Mouse (Mus musculus) midbrain, postnatal 0 days (tissue): ENCODE results near the gene Alms1. TPM values are rescaled to one million over a fixed set of nuclear protein-coding genes. Genes with fewer than 3 reads are reported as not detected.

Experiments used
- ATAC-seq: fragments of 200-750 bp; cut with Nextera tagmentation; 2 replicates; pipeline ENCODE4 v1.8.0; 2017; ENCODE audit warnings: moderate number of reproducible peaks, mild to moderate bottlenecking, moderate TSS enrichment, moderate library complexity; ENCODE audit not compliant: low FRiP score
- DNase-seq: peaks from one replicate; pipeline ENCODE4 v3.0.0-alpha.2; 2015; ENCODE audit warnings: low spot score
- H3K27ac ChIP-seq: fragments of 300-500 bp; sonication (generic); 2 replicates; pipeline ENCODE4 v1.5.1; 2014; ENCODE audit warnings: low read depth, mild to moderate bottlenecking, low read length, mixed read lengths
- H3K27me3 ChIP-seq: fragments of 300-500 bp; sonication (generic); 2 replicates; pipeline ENCODE4 v1.6.1; 2014; ENCODE audit warnings: low read length, control low read depth, mixed read lengths; ENCODE audit not compliant: insufficient read depth
- H3K36me3 ChIP-seq: fragments of 300-500 bp; sonication (generic); 2 replicates; pipeline ENCODE4 v1.6.1; 2014; ENCODE audit warnings: low read length, control low read depth, mixed read lengths; ENCODE audit not compliant: insufficient read depth
- H3K4me1 ChIP-seq: fragments of 300-500 bp; sonication (generic); 2 replicates; pipeline ENCODE4 v1.6.1; 2014; ENCODE audit warnings: mild to moderate bottlenecking, control low read depth, antibody characterized with exemption, low read length, mixed read lengths; ENCODE audit not compliant: insufficient read depth
- H3K4me2 ChIP-seq: fragments of 300-500 bp; sonication (generic); 2 replicates; pipeline ENCODE4 v1.6.1; 2014; ENCODE audit warnings: low read depth, mild to moderate bottlenecking, low read length, mixed read lengths; ENCODE audit not compliant: poor library complexity, severe bottlenecking
- H3K4me3 ChIP-seq: fragments of 300-500 bp; sonication (generic); 2 replicates; pipeline ENCODE4 v1.5.1; 2014; ENCODE audit warnings: low read depth, mild to moderate bottlenecking, low read length, moderate library complexity
- H3K9ac ChIP-seq: fragments of 300-500 bp; sonication (generic); replicated peaks from 2 replicates; pipeline ENCODE4 v1.6.1; 2014; ENCODE audit warnings: mild to moderate bottlenecking, low read length, moderate library complexity, mixed read lengths; ENCODE audit not compliant: poor library complexity, severe bottlenecking
- H3K9me3 ChIP-seq: fragments of 300-500 bp; sonication (generic); 2 replicates; pipeline ENCODE4 v1.6.1; 2016; ENCODE audit warnings: low read length, control low read depth
- CTCF ChIP-seq: IDR thresholded peaks from 2 replicates; pipeline ENCODE4 v1.5.1; 2016; ENCODE audit warnings: antibody characterized with exemption, mild to moderate bottlenecking
- WGBS: fragments of 180-500 bp; shearing (Covaris S2); extraction: QIAGEN DNeasy Blood & Tissue Kit; methylation state at CpG from one replicate; pipeline ENCODE4 v1.1.7; 2014; 5-methylcytosine and 5-hydroxymethylcytosine counted together
- polyA plus RNA-seq: library from polyadenylated mRNA; unstranded; fragments of >200 nt; fragmentation: Nextera tagmentation; extraction: Ambion mirVana; gene quantifications from 2 replicates; pipeline ENCODE4 v1.2.1, GENCODE M21; 2015
- total RNA-seq: library from RNA; depleted of rRNA; stranded (reverse); fragments of >200 nt; gene quantifications from 2 replicates; pipeline ENCODE4 v1.2.3, GENCODE M21; 2014

The Alms1 gene
- total and polyA plus RNA-seq, 2 experiments from 2014 or later: 2.5 to 15.3 TPM

DNA sequence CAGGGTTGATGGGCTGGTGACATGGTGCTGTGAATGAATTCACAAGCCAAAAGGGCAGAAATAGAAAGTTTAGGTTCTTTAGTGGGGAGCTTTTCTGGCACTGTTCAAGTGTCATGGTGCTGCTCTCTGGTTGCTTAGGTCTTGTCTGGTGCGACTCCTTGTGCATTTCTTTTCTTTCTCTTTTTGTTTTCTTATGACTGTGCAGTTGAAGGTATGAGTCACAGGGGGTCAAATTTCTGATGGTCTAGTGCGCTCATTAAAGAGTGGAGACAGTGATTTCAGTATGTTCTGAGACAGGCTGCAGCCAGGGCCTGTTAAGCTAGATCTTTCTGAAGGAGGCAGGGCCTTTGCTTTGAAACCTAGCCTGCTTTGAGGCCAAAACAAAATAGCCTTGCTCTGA lies 2.8 kb downstream of the Alms1 start:
- H3K27ac ChIP-seq: no peak overlapping the region
- H3K4me3 ChIP-seq: no peak overlapping the region
- no peaks in the 10 kb centered on the region for H3K36me3 ChIP-seq
- H3K4me1 ChIP-seq: peaks cover 2% of the 10 kb centered on the region; the same call in 1 of the 2 replicates
- H3K9ac ChIP-seq: no peak overlapping the region
- whole genome bisulfite sequencing: 86% methylated on average over 2 of the region's 2 CpGs
- H3K4me2 ChIP-seq: peak overlapping the region; percentile 62; the same call in 1 of the 2 replicates
- no peaks in the 10 kb centered on the region for H3K27me3 ChIP-seq
- no peak for TF ChIP-seq CTCF
- ATAC-seq: no peak
- DNase-seq: no peak
- no peaks in the 10 kb centered on the region for H3K9me3 ChIP-seq

DNA sequence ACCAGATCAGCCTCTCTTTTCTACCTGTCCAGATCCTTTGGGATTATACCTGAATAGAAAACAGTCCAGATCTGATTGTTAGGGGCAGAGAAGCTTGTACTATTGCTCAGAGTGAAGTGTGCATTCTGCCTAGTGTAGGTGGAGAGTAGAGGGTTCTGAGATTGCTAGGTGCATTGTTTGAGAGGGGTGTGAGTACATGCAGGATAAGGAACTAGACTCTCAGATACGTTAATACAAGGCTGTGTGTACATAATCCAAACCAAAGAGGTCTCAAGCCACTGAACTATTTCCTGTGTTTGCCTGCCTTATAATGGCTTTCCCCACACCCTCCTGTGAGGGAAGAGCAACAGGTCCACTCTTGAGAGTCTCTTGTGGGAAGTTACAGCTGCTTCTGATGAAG lies 12.0 kb downstream of the Alms1 start:
- no peaks in the 10 kb centered on the region for H3K36me3 ChIP-seq
- no peak overlapping the region for H3K4me2 ChIP-seq
- no peaks in the 10 kb centered on the region for H3K4me1 ChIP-seq
- no peak for TF ChIP-seq CTCF
- H3K9me3 ChIP-seq: no peaks in the 10 kb centered on the region
- ATAC-seq (no peak), DNase-seq (no peak)
- WGBS: 68% methylated on average over 1 of the region's 1 CpGs
- no peaks in the 10 kb centered on the region for H3K27me3 ChIP-seq
- no peak overlapping the region for H3K4me3 ChIP-seq
- no peak overlapping the region for H3K27ac ChIP-seq
- no peak overlapping the region for H3K9ac ChIP-seq

DNA sequence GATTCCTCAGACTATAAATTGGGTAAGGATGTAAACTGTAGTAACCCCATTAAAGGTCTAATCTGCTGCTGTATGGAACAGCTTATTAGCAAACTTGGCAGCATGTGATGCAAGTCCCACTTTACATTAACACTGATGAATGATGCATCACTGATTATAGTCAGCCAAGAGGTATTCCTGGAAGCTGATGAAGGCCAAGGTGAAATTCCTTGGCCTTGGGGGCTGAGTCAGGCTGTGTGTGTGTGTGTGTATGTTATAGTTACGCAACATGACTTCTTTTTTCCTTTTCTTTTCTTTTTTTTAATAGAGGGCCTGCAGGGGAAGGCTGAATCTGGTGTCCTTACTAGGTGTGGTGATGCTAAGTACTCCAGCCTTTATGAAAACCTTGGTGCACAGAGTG lies 23.2 kb downstream of the Alms1 start:
- H3K9ac ChIP-seq: no peak overlapping the region
- no peak overlapping the region for H3K4me3 ChIP-seq
- ATAC-seq (no peak), DNase-seq (no peak)
- no peak for TF ChIP-seq CTCF
- no peak overlapping the region for H3K4me2 ChIP-seq
- no peaks in the 10 kb centered on the region for H3K27me3 ChIP-seq
- WGBS: 95% methylated on average over 1 of the region's 1 CpGs
- H3K9me3 ChIP-seq: no peaks in the 10 kb centered on the region
- H3K36me3 ChIP-seq: peaks cover 18% of the 10 kb centered on the region
- no peaks in the 10 kb centered on the region for H3K4me1 ChIP-seq
- no peak overlapping the region for H3K27ac ChIP-seq

DNA sequence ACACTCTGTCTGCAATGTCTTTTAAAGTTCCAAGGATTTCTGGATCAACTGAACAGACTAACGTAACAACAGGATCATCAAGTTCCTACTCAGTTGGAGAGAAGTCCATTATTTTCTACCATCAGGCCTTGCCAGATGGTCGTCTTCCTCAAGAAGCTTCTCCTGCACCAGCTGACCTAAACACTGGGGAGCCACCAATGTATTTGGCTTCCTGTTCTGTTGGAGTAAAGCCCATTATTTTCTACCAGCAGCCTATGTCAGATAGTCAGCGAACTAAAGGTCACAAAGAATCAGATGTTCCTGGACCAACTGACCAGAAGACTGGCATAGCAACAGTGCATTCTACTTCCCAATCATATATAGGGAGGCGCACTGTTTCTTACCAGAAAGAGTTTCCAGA lies 33.5 kb downstream of the Alms1 start:
- no peak overlapping the region for H3K4me2 ChIP-seq
- no peaks in the 10 kb centered on the region for H3K9me3 ChIP-seq
- DNase-seq: no peak
- peaks cover 29% of the 10 kb centered on the region; the same call in 1 of the 2 replicates for H3K36me3 ChIP-seq
- H3K27me3 ChIP-seq: no peaks in the 10 kb centered on the region
- WGBS: 92% methylated on average over 4 of the region's 4 CpGs
- no peak for TF ChIP-seq CTCF
- no peak overlapping the region for H3K27ac ChIP-seq
- no peaks in the 10 kb centered on the region for H3K4me1 ChIP-seq
- no peak for ATAC-seq
- H3K4me3 ChIP-seq: no peak overlapping the region
- no peak overlapping the region for H3K9ac ChIP-seq

DNA sequence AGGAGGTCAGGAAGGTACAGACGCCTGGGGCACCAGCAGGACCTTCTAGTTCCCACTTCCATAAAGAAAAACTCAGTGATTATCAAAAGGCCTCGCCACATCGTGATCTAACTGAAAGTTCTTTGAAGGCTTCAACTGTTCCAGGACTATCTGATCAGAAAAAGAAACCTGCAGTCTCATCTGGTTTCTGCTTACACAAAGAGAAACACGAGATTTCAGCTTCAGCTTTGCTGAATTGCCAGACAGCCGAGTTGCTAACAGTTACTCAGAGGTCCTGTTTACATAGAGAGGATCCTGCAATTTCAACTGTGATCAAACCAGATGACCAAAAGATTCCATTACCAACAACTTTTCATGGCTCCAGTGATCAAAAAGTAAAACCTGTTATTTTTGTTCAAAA lies 34.3 kb downstream of the Alms1 start:
- WGBS: 91% methylated on average over 5 of the region's 5 CpGs
- Histone ChIP-seq H3K27me3 (no peaks in the 10 kb centered on the region), H3K4me1 (no peaks in the 10 kb centered on the region), H3K9me3 (no peaks in the 10 kb centered on the region), H3K4me3 (no peak overlapping the region), H3K4me2 (no peak overlapping the region), H3K9ac (no peak overlapping the region), H3K27ac (no peak overlapping the region), H3K36me3 (peaks cover 27% of the 10 kb centered on the region; the same call in 1 of the 2 replicates)
- ATAC-seq: no peak
- TF ChIP-seq CTCF: no peak
- no peak for DNase-seq

DNA sequence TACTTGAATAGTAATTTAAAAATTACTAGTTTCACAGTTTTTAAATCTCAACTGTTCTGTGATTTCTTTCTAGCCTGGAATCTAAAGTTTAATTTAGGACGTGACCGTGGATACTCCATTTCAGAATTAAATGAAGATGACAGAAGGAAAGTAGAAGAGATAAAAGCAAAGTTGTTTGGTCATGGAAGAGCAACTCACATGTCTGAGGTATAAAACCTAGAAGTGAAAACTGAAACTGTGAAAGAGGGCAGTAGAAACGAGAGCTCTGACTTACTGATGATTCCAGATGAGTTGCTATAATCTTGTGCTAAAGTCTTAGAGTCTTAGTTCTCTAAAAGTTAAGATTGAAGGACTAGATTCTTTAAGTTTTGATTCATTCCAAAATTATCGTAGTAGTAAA lies 37.2 kb downstream of the Alms1 start:
- Histone ChIP-seq H3K4me2 (no peak overlapping the region), H3K4me1 (no peaks in the 10 kb centered on the region), H3K4me3 (no peak overlapping the region), H3K27ac (no peak overlapping the region), H3K27me3 (no peaks in the 10 kb centered on the region), H3K9me3 (no peaks in the 10 kb centered on the region), H3K36me3 (peaks cover 17% of the 10 kb centered on the region; the same call in 1 of the 2 replicates), H3K9ac (no peak overlapping the region)
- WGBS: 94% methylated on average over 4 of the region's 4 CpGs
- DNase-seq (no peak), ATAC-seq (no peak)
- no peak for TF ChIP-seq CTCF
